Mouse (Mus musculus) limb, embryonic 14.5 days (tissue): ENCODE measurements around the gene Ipo11. TPM values are rescaled to one million over a fixed set of nuclear protein-coding genes. Genes with fewer than 3 reads are reported as not detected.
A peak's percentile ranks its signal among the peaks of the same experiment; 100 is the strongest.

Source experiments
- ATAC-seq: fragments of 200-750 bp; cut with Nextera tagmentation; 2 replicates; pipeline ENCODE4 v1.8.0; 2017; ENCODE audit warnings: low read depth, moderate number of reproducible peaks, moderate TSS enrichment; ENCODE audit not compliant: low FRiP score
- DNase-seq: peaks from one replicate; pipeline ENCODE4 v3.0.0-alpha.2; 2015; ENCODE audit warnings: low spot score
- H3K27ac ChIP-seq: fragments of 300-500 bp; sonication (generic); replicated peaks from 2 replicates; pipeline ENCODE4 v1.5.1; 2014; ENCODE audit warnings: low read depth, mild to moderate bottlenecking, low read length, moderate library complexity, mixed read lengths
- H3K27me3 ChIP-seq: fragments of 300-500 bp; sonication (generic); 2 replicates; pipeline ENCODE4 v1.6.1; 2014; ENCODE audit warnings: low read length, mixed read lengths; ENCODE audit not compliant: control insufficient read depth, insufficient read depth
- H3K36me3 ChIP-seq: fragments of 300-500 bp; sonication (generic); 2 replicates; pipeline ENCODE4 v1.6.1; 2014; ENCODE audit warnings: mild to moderate bottlenecking, low read length, moderate library complexity, mixed read lengths; ENCODE audit not compliant: control insufficient read depth, insufficient read depth
- H3K4me1 ChIP-seq: fragments of 300-500 bp; sonication (generic); 2 replicates; pipeline ENCODE4 v1.6.1; 2014; ENCODE audit warnings: antibody characterized with exemption, low read length, mixed read lengths; ENCODE audit not compliant: control insufficient read depth, insufficient read depth
- H3K4me2 ChIP-seq: fragments of 300-500 bp; sonication (generic); replicated peaks from 2 replicates; pipeline ENCODE4 v1.6.1; 2014; ENCODE audit warnings: low read depth, mild to moderate bottlenecking, low read length, moderate library complexity; ENCODE audit not compliant: severe bottlenecking
- H3K4me3 ChIP-seq: fragments of 300-500 bp; sonication (generic); replicated peaks from 2 replicates; pipeline ENCODE4 v1.5.1; 2014; ENCODE audit warnings: low read length
- H3K9ac ChIP-seq: fragments of 300-500 bp; sonication (generic); 2 replicates; pipeline ENCODE4 v1.6.1; 2014; ENCODE audit warnings: mild to moderate bottlenecking, low read depth, low read length, moderate library complexity; ENCODE audit not compliant: severe bottlenecking
- H3K9me3 ChIP-seq: fragments of 300-500 bp; sonication (generic); 2 replicates; pipeline ENCODE4 v1.6.1; 2016; ENCODE audit warnings: low read length; ENCODE audit not compliant: control insufficient read depth
- POLR2A ChIP-seq: fragments of 200-500 bp; IDR thresholded peaks from 2 replicates; pipeline ENCODE4 v1.8.0; 2012; ENCODE audit warnings: inconsistent platforms, mild to moderate bottlenecking, moderate library complexity, borderline replicate concordance; ENCODE audit not compliant: insufficient read depth, insufficient read length; ENCODE audit errors: extremely low read depth
- WGBS: fragments of 180-500 bp; shearing (Covaris S2); extraction: QIAGEN DNeasy Blood & Tissue Kit; methylation state at CpG from one replicate; pipeline ENCODE4 v1.1.7; 2014; 5-methylcytosine and 5-hydroxymethylcytosine counted together
- polyA plus RNA-seq, 2 experiments: library from polyadenylated mRNA; depleted of rRNA in 1 of 2; stranded (reverse) in 1 of 2; unstranded in 1 of 2; fragments of >200 nt; fragmentation: Nextera tagmentation in 1 of 2; extraction: Ambion mirVana in 1 of 2; gene quantifications; 2 replicates each; pipeline versions ENCODE4 v1.2.1 to v1.2.3; 2012 to 2014

Ipo11 gene
- polyA plus RNA-seq, 2 experiments: 32.3 to 46.3 TPM

DNA sequence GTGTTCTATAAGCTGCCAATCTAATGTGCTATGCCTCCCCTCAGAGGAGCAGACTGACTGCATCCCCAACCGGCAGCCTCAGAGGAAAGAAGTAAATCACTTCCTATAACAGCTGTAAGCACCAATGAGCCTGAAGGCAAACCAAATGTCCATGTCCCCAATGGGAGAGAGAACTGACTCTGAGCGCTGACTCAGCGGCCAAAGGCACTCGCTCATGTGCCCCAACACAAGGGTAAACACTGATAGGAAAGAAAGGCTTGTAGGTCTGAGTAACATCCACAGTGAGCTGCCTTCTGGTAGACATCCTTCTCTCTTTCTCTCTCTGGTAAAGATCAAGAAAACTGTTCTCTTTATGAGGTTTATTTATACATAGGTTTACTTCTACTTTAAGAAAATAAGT lies 94.2 kb downstream of the Ipo11 start:
- DNase-seq (no peak), ATAC-seq (no peak)
- peaks cover 13% of the 10 kb centered on the region for H3K36me3 ChIP-seq
- no peaks in the 10 kb centered on the region for H3K27me3 ChIP-seq
- H3K9me3 ChIP-seq: no peaks in the 10 kb centered on the region
- no peaks in the 10 kb centered on the region for H3K4me1 ChIP-seq
- H3K9ac ChIP-seq: no peak overlapping the region
- no peak overlapping the region for H3K4me3 ChIP-seq
- H3K4me2 ChIP-seq: no peak overlapping the region
- no peak overlapping the region for H3K27ac ChIP-seq
- no peak for TF ChIP-seq POLR2A
- 80% methylated on average over 4 of the region's 4 CpGs for WGBS

DNA sequence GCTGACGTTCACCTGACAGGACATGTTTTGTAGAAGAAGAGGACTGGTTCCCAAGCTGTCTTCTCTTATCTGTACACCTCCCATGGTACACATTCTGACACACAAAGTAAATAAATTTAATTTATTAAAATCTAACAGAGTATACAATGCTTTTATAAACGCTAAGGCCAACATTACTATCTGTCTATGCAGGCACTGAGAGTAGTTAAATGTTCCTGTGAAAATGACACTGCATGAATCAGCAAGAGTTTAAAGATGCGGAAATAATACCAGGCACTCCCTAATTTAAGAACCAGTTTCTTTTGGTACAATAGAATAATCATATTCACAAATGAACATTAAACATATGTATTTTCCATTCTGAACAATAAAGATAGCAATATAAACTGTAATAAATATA lies 98.0 kb downstream of the Ipo11 start:
- Histone ChIP-seq H3K4me1 (no peaks in the 10 kb centered on the region), H3K9me3 (no peaks in the 10 kb centered on the region), H3K9ac (no peak overlapping the region), H3K27ac (no peak overlapping the region), H3K4me3 (no peak overlapping the region), H3K4me2 (no peak overlapping the region), H3K36me3 (peaks cover 16% of the 10 kb centered on the region), H3K27me3 (no peaks in the 10 kb centered on the region)
- DNase-seq (no peak), ATAC-seq (no peak)
- 92% methylated on average over 3 of the region's 3 CpGs for WGBS
- TF ChIP-seq POLR2A: no peak

DNA sequence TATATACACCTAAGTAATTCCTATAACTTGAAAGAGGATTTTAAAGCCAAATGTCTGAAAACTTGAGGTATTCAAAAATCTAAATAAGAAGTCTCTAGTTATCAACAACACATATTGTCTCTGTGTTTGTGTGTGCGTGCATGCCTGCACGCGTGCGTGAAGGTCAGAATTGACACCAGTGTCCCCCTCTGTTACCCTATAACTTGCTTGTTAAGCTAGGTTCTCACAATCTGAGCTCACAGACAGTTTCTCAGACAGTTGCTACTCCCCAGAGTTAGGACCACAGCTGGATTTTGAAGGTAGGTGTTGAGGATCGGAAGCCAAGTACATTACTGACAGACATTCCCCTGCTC lies 100.3 kb downstream of the Ipo11 start:
- no peak overlapping the region for H3K4me2 ChIP-seq
- no peak overlapping the region for H3K9ac ChIP-seq
- no peaks in the 10 kb centered on the region for H3K27me3 ChIP-seq
- ATAC-seq: no peak
- H3K4me3 ChIP-seq: no peak overlapping the region
- peaks cover 10% of the 10 kb centered on the region; the same call in 1 of the 2 replicates for H3K36me3 ChIP-seq
- H3K4me1 ChIP-seq: no peaks in the 10 kb centered on the region
- WGBS: 86% methylated on average over 5 of the region's 5 CpGs
- no peak for DNase-seq
- TF ChIP-seq POLR2A: no peak
- H3K27ac ChIP-seq: no peak overlapping the region
- H3K9me3 ChIP-seq: no peaks in the 10 kb centered on the region

DNA sequence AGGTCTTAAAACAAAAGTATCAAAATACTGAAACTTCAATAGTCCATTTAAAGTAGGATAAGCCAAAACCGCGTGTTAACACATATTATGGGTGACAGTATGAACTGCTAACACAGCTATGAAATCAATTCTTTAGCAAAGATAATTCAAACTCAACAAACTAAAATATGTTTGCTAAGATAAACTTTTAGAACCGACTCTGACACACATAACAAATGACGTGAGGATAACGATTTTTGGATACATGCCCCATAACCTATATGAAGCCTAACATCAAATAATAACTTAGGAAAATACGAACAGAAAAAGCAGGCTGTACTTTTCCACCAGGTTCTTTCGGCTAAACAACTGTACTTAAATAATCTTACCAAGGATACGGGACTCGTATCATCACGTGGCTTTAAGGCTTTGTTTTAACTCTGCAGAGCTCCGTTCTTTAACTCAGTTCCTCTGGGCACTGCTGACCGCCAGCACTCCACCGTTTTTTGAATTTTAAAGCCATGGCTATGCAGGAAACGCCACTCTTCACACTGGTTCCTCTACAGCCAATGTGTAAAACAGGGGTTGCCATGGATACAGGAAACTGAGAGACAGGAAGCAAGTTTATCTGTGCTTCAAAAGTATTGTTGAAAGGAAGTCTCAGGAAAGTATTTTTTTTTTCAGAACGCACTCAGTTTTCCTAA lies 100.8 kb downstream of the Ipo11 start:
- peaks cover 10% of the 10 kb centered on the region; the same call in 1 of the 2 replicates for H3K36me3 ChIP-seq
- TF ChIP-seq POLR2A: no peak
- H3K4me3 ChIP-seq: no peak overlapping the region
- DNase-seq (peak; percentile 40), ATAC-seq (no peak)
- H3K27ac ChIP-seq: no peak overlapping the region
- 65% methylated on average over 15 of the region's 15 CpGs for WGBS
- H3K4me1 ChIP-seq: no peaks in the 10 kb centered on the region
- H3K27me3 ChIP-seq: no peaks in the 10 kb centered on the region
- no peak overlapping the region for H3K4me2 ChIP-seq
- no peaks in the 10 kb centered on the region for H3K9me3 ChIP-seq
- H3K9ac ChIP-seq: no peak overlapping the region

DNA sequence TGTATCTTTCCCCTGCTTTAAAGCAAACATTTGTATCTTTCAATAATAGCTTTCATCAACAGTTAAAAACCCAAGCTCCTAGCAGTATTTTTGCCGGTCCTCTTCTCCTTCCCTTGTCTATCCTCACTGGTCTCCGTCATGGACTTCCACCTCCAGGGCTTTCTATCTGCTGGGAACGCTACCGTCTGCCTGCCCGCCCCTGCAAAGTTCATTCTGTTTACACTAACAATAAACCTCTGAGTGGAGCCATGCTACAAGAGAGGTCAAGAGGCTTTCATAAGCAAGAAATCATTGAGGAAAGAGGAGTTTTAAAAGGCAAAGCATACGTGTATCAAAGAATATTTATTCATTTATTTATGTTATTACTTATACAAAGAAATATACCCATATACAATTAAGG lies 106.7 kb downstream of the Ipo11 start:
- DNase-seq: no peak
- no peak for ATAC-seq
- Histone ChIP-seq H3K27ac (no peak overlapping the region), H3K9me3 (no peaks in the 10 kb centered on the region), H3K4me1 (no peaks in the 10 kb centered on the region), H3K4me3 (no peak overlapping the region), H3K4me2 (no peak overlapping the region), H3K27me3 (no peaks in the 10 kb centered on the region), H3K9ac (no peak overlapping the region), H3K36me3 (peaks cover 12% of the 10 kb centered on the region; the same call in 1 of the 2 replicates)
- TF ChIP-seq POLR2A: no peak
- WGBS: 82% methylated on average over 6 of the region's 6 CpGs
